Mouse (Mus musculus): ENCODE measurements around the gene Tmem119. TPM values are rescaled to one million over a fixed set of nuclear protein-coding genes. Genes with fewer than 3 reads are reported as not detected.
"Not testable (repeated sequence)": the region's sequence is repeated elsewhere in the genome, so short reads cannot be mapped to it uniquely, and the experiment has no call there.

Tmem119 gene
- total RNA-seq, 2 experiments from 2014 or later, result 30.8 to 34.9 TPM

DNA sequence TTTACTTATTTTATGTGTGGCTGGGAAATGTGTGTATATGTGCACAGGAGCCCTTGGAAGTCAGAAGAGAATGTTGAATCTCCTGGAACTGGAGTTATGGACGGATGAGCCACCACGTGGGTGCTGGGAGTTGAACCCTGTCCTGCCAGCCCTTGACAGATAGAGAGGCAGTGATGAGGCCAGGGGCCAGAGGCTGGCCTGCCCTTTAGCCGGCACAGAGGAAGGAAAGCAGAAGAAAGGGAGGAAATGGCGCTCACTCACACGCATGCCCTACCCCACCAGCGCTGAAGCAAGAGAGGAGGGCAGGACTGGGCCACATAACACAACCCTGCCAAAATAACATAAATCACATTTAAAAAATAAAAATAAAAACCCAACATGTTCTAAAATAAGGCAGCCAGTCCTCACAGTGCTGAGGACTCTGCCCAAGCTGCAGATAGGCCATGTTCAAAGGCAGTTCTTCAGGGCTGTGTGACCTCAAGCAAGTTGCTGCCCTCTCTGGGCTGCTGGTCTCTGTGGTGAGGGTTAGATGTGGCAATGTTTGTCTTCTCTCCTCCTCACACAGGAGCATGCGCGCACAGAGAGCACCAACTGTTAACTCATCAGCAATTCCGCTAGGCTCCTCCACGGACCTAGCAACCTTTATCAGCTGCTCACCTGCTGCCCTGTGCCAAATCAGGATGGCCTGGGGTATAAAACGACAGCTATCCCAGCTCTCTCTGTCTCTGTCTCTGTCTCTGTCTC is 9.7 kb downstream of the Tmem119 start:
- DNase-seq (ENCODE audit: low spot score in 2 of 2), result no peak

DNA sequence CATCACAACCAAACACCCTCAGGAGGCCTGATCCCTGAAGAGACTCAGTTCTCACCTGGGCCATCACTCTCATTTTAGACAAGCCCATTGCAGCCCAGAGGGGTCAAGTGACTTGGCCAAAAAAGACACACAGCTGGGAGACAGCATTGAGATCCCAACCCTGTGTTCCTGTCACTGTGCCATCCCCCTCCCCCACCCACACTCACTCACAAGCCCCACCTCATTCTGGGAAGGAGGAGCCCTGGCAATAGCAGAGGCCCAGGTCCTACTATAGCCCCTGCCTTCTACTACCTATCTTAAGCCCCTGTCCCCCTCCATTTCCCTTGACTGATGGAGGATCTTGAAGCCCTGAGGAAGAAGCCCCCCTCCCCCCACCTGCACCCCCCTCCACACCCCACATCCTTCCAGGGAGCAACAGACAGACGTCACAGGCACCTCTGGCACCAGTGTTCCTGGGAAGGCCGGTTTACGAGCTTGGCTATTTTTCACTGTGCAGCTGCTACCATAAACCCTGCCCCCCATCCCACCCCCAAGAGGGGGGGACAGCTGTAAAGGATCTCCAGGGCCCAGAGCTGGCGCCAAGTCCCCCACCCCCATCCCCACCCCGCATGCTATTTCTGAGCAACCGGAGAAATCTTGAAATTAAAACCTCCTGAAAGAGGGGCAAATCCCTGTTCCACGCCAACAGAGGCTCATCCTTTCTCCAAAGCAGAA is 11.1 kb downstream of the Tmem119 start:
- DNase-seq (ENCODE audit: low spot score in 2 of 2), result peak in 1 of 2 experiments; percentile 73

DNA sequence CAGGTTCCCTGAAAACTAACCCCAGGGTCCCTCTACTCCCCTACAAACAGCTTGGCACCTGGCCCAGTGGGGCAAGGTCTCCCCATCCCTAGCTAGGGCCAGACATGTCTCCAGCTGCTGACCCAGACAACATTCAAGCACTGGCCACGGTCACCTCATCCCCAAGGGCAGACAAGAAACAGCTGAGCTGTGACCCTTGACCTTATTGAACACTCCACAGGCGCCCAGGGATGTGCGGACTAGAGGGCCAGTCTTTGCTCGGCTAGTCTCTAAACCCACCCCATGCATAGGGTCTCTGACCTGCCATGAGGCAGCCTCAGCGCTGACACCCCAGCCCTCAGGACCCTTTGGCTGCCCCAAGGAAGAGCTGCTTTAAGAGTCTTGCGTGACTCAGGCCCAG is 11.7 kb downstream of the Tmem119 start:
- DNase-seq (ENCODE audit: low spot score in 2 of 2), result no peak

DNA sequence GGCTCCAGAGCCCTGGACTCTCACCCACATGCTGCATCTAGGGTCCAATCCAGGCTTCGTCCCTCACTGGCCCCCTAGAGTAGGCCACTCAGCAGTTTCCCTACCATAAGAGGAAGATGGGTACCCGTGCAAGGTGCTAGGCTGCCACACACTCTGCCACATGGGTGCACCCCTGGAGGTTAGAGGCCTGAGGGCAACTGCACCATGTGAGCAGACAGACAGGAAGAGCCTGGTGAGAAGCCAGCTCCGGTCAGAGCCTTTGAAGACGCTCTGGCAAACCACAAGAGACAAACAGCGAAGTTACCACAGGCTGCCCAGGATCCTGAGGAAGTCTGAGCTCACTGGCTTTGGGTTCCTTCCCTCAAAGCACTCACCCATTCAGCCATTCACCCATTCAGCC is 13.3 kb downstream of the Tmem119 start:
- DNase-seq (ENCODE audit: low spot score in 2 of 2), result no peak

DNA sequence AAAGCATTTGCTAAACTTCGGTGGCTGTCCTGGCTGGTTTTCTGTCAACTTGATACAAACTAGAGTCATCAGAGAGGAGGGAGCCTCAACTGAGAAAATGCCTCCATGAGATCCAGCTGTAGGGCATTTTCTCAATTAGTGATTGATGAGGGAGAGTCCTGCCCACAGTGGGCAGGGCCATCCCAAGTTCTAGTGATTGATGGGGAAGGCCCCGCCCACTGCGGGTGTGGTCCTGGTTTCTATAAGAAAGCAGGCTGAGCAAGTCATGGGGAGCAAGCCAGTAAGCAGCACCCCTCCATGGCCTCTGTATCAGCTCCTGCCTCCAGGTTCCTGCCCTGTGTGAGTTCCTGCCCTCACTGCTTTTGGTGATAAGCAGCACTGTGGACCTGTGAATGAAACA is 16.2 kb downstream of the Tmem119 start:
- not testable (repeated sequence) for DNase-seq (ENCODE audit: low spot score in 2 of 2)

DNA sequence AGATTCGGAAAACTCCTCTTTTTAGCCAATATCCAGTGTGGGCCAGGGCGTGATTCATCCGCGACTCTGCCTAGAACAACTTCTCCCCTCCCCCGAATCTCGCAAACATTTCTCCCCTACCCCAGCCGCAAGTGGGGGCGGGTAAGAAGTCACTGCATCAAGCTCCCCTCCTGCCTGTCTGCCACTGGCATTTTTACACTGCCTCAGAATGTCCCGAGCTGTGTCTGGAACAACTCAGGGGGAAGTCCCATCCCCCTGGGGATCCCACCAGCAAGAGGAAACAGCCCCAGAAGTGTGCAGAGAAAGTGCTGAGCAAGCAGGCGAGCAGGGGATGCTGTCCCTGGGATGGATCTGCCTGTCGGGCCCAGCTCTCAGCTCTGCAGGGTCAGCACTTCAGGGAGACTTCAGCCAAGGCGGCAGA is 16.7 kb downstream of the Tmem119 start:
- DNase-seq (ENCODE audit: low spot score in 2 of 2), result peak in 1 of 2 experiments; percentile 68

DNA sequence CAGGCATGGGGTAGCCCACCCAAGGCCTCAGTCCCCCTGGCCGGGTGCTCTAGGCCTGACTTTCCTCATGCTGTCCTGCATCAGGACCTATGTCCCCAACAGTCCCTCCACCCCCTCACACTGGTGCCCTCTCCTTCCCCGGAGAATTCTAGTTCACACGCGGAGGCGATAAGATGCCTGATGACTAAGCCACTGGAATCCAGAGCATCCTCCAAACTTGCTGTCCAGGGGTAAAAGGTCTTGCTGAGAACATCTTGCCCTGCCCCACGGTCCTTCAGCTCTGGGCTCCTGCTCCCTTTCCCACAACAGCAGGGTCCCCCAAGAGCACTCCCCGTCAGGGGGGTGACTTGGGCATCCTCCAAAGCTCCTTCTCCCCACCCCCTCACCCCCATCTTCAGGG is 17.7 kb downstream of the Tmem119 start:
- DNase-seq (ENCODE audit: low spot score in 2 of 2), result no peak

DNA sequence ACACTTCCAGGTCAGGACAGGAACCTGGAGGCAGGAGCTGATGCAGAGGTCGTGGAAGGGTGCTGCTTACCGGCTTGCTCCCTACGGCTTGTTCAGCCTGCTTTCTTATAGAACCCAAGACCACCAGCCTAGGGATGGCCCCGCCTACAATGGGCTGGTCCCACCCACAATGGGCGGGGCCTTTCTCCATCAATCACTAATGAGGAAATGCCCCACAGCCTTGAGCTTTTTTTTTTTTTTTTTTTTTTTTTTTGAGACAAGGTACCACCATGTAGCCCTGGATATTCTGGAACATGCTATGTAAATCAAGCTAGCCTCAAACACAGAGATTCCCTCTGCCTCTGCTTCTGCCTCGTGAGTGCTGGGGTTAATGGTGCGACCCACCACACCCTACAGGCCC is 18.4 kb downstream of the Tmem119 start:
- DNase-seq (ENCODE audit: low spot score in 2 of 2), result no peak

DNA sequence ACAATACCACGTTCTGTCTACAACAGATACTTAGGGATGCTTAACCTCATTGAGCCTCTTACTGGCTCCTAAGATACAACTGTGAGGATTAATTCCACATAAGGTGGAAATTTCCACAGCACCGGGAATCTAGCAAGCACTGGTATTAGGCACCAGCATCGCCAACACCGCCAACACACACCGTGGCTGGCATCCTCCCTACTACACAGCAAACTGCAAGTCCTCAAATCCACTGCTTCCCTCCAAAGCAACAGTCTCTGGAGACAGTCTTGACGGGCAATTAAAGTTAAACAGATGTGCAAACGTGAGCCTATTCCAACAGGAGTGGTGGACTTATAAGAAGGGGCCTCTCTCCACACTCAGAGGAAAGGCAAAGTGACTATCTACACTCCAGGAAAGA is 19.1 kb downstream of the Tmem119 start:
- DNase-seq (ENCODE audit: low spot score in 2 of 2), result no peak

DNA sequence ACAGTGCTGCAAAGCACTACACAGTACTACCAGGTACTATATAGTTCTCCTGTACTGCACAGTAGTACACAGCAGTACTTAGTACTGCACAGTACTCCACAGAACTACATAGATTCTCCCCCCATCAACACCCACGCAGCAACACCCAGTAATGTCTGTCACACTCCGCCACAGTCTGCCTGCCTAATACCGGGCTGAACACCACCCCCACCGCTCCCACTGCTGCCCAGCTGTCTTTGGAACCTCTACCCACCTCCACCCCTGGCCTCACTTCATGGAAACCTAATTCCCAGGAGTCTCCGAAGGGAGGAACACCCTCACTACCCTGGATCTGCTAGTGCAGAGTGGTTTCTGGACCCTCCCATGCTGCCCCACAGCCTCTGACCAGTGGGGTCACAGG is 19.6 kb downstream of the Tmem119 start:
- DNase-seq (ENCODE audit: low spot score in 2 of 2), result no peak

DNA sequence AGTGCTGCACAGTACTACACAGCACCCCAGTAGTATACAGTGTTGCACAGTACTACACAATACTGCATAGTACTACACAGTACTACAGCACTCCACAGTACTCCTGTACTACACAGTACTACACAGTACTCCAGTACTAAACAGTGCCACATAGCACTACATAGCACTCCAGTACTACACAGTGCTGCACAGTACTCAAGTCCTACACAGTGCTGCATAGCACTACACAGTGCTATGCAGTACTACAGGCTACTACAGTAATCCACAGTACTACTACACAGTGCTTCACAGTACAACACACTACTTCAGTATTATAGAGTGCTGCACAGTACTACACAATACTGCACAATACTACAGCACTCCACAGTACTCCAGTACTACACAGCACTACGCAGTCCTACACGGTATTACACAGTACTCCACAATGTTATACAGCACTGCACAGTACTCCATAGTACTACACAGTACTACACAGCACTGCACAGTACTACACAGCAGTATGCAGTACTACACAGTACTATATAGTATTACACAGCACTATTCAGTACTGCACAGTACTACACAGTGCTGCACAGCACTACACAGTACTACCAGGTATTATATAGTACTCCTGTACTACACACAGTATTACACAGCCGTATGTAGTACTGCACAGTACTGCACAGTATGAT is 20.1 kb downstream of the Tmem119 start:
- DNase-seq (ENCODE audit: low spot score in 2 of 2), result no peak

DNA sequence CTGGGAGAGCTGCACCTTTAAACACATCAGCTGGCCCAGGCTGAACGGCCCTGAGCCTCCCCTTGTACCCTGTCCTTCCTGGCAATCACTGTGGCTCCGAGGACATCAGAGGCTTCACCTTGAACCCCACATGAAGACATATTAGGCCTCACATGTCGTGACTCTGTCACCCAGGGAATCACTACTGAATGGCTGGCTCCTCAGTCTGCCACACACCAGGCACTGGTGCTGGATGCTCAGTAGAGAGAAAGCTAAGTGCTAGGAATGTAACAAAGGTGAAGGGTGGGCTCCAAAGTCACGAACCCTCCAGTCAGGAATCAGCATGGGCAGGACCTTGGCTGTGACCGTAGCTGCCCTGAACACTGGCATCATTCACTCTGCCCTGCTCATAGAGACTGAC is 20.7 kb downstream of the Tmem119 start:
- DNase-seq (ENCODE audit: low spot score in 2 of 2), result no peak

DNA sequence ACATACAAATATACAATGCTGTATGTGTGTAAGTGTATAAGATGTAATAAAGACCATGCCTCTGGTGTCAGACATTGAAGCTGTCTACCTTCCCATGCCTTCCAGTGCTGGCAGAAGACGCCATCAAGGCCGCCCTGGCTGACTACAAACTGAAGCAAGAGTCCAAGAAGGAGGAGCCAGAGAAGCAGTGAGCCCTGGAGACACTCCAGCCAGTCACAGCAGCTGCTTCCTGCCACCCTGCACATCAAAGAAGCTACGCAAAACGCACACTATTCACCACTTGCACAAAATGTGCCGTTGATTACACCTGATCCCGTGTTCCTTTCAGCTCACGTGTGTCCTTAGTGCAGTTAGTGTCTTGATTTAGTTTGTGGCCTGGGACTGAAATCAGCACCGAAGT is 22.6 kb downstream of the Tmem119 start:
- not testable (repeated sequence) for DNase-seq (ENCODE audit: low spot score in 2 of 2)

DNA sequence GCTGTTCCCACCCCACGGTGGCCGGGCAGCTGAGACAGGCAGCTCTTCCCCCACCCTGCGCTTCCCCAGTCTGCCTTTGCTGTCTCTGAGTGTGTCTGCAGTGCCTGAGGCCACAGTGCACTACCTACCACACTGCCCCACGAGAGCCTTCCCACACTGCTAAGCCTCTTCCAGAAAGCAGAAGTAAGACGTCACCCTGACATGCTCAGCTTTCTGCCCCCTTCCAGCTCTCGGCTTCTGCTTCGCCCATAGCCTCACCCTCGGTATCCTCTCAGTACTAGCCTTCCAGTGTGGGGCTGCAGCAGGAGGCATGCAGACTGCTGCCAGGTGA is 23.5 kb downstream of the Tmem119 start:
- no peak for DNase-seq (ENCODE audit: low spot score in 2 of 2)

DNA sequence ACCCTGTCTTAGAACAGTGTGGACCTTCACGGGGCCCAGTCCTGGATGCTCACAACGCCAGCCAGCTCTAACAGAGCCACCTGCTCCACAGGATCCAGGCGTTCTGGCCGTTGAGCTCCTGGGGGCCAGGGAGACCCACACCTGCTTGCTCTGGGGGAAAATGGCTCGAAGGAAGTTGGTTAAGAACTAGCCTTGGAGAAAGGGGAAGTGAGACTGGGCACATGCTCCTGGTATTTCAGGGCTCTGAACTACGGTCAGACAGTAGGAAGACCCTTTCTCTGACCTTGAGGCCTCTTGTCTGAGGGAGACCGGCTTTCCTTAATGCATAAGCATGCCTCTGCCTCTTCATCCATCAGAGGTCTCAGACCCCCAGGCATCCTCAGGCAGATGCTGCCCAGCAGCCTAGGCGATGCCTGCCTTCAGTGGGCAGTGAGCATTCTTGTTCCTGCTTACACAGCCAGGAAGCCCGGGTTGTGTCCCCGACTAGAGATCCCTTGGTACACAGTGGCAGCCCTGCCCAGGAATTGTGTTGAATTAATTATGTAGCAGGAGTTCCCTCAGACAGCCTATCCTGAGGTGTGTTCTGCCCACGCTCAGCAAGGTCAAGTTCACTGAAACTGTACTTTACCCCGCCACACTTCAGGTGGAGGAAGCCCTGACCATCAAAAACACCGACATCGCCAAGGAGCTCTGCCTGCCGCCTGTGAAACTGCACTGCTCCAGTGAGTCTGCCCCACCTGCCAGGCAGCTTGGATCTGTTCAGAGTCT is 24.0 kb downstream of the Tmem119 start:
- no peak for DNase-seq (ENCODE audit: low spot score in 2 of 2)

DNA sequence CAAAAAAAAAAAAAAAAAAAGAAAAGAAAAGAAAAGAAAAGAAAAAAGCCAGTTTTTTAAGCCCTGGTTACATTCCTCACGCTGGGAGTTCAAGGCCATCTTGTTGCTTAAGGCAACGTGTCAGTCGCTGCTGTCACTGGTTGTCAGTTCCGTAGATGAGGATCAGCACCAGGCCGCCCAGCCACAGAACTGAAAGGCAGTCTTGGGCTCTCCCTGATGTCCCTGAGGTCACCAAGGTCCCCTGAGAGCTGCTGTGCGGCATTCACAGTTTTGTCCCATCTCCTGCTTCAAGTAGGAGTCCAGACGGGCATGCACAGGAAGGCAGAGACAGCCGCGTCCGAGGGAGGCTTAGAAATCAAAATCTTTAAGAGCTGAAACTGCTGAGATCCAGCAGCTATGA is 24.7 kb downstream of the Tmem119 start:
- DNase-seq (ENCODE audit: low spot score in 2 of 2), result no peak

DNA sequence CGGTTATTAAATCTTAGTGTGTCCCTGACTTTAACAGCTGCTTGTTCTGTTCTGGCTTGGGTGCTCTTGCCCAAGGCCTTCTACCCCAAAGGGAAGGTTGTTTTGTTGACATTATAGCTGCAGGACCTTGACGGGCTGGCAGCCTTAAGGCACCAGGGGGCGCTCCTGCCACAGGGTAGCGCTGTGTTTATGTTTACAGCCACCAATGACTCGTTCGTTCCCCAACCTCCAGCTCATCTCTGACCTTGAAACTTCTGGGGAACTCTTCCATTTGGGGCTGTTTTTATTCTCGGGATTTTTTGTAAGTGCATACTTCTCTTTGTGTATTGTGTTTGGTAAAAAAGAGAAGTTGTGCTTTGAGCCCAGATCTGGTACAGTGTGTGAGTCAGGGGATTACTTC is 26.7 kb downstream of the Tmem119 start:
- peak; percentile 85 to 90 for DNase-seq (ENCODE audit: low spot score in 2 of 2)

DNA sequence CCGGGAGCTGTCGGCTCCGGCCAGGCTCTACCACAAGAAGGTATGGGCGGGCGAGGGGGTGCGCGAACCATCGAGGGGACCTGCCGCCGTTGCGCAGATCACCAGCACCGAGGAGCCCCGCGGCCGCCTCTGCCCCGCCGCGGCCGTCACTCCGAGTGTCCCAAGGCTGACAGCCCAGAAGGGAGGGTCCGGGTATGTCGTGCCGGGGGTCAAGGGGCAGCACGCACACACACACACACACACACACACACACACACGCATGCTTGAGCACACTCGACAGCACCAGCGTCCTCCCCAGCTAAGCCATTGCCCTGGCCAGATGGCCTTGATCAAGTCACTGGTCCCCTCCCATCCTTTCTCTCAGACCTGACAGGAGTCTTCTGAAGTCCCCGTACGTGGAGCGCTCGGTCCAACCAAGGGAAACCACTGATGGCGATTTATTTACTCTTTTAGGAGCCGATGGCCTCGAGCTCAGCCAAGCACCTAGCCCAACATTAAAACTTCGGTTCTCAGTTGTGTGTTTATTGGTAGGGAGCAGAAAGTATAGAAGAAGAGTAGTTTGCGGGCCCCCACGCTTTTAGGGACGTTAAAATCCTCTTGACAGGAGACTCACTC is 27.3 kb downstream of the Tmem119 start:
- DNase-seq (ENCODE audit: low spot score in 2 of 2), result no peak

DNA sequence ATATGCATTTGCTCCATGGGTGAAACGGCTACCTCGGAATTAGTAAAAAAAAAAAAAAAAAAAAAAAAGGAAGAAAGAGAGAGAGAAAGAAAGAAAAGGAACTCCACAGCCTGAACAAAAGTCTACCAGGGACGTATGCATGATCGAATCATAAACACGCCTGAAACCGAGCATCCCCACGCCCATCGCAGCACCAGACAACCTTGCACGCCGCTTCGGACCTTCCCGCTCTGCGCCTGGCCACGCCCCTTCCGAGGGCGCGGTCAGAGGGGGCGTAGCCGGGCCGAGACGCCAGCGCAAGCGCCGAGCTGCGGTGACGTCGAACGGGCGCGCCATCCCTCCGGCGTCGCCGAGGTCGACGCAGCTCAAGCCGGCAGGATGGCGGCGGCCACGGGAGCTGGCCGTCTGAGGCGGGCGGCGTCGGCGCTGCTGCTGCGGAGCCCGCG is 27.8 kb downstream of the Tmem119 start, which contains the start of the genes Sart3 and Iscu:
TSS of gene Sart3 (minus strand) at position 61 of the 446 bp plus-strand sequence.
TSS of gene Iscu (plus strand) at position 299 of the 446 bp plus-strand sequence.
- DNase-seq (ENCODE audit: low spot score in 2 of 2), result peak; percentile 95

DNA sequence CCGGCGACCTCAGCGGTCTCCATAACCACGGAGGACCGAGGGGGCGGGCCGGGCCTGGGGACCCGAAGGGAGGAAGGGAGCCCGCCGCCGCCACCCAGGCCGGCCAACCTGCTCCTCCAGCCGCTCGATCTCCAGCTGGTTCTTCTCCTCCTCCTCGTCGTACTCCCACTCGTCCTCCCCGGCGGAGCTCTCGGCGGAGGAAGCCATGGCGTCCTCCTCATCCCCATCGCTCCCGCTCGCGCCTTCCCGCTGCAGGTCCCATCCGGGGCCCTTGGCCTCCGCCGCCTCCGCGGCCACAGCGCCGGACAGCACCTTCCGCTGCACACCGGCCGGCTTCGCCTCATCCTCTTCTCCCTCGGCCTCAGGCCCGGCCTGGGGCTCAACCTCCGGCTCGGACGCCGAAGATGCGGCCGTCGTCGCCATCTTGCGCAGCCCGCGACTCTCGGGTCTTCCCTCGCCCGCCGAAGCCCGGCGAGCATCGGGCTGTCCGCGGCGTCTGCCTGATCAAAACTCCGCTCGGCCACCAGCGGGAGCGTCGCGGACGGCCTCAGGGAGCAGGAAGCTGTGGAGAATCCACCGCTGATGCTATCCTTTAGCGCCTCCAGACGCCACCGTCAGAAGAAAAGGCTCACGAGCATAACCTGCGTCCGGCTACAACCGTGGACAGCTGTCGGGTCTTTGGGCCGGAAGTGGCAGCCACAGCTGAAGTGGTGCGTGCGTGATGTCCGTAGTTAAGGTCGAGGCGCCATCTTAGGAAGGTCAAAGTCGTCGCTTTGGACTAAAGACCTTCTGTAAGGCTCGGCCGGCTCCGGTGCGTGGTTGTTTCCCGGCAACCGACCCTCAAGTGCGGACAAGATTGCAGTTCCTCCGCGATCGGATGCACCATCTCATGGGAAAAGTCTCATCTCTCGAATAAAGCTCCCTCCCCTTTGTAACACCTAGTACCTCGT is 28.8 kb downstream of the Tmem119 start:
- DNase-seq (ENCODE audit: low spot score in 2 of 2), result peak; percentile 56 to 86

Data from gastrocnemius, postnatal 4 days (tissue).